Mouse (Mus musculus) embryonic facial prominence, embryonic 12.5 days (tissue): ENCODE measurements around the gene Lrrc41. TPM values are rescaled to one million over a fixed set of nuclear protein-coding genes. Genes with fewer than 3 reads are reported as not detected.

Experiments used
- ATAC-seq: fragments of 200-750 bp; cut with Nextera tagmentation; 2 replicates; pipeline ENCODE4 v1.8.0; 2017; ENCODE audit not compliant: insufficient number of reproducible peaks, insufficient read depth, low FRiP score, low TSS enrichment
- H3K27ac ChIP-seq: fragments of 300-500 bp; sonication (generic); 2 replicates; pipeline ENCODE4 v1.5.1; 2016; ENCODE audit warnings: mild to moderate bottlenecking
- H3K27me3 ChIP-seq: fragments of 300-500 bp; sonication (generic); 2 replicates; pipeline ENCODE4 v1.6.1; 2016; ENCODE audit warnings: mild to moderate bottlenecking, moderate library complexity
- H3K36me3 ChIP-seq: fragments of 300-500 bp; sonication (generic); 2 replicates; pipeline ENCODE4 v1.6.1; 2016; ENCODE audit warnings: mild to moderate bottlenecking
- H3K4me1 ChIP-seq: fragments of 300-500 bp; sonication (generic); 2 replicates; pipeline ENCODE4 v1.6.1; 2016
- H3K4me2 ChIP-seq: fragments of 300-500 bp; sonication (generic); replicated peaks from 2 replicates; pipeline ENCODE4 v1.6.1; 2016; ENCODE audit warnings: mild to moderate bottlenecking, moderate library complexity
- H3K4me3 ChIP-seq: fragments of 300-500 bp; sonication (generic); 2 replicates; pipeline ENCODE4 v1.5.1; 2016; ENCODE audit warnings: mild to moderate bottlenecking
- H3K9ac ChIP-seq: fragments of 300-500 bp; sonication (generic); 2 replicates; pipeline ENCODE4 v1.6.1; 2016; ENCODE audit warnings: mild to moderate bottlenecking, moderate library complexity
- H3K9me3 ChIP-seq: fragments of 300-500 bp; sonication (generic); 2 replicates; pipeline ENCODE4 v1.6.1; 2016; ENCODE audit warnings: mild to moderate bottlenecking, moderate library complexity
- WGBS: fragments of 180-500 bp; shearing (Covaris S2); methylation state at CpG from one replicate; pipeline ENCODE4 v1.1.7; 2016; 5-methylcytosine and 5-hydroxymethylcytosine counted together
- polyA plus RNA-seq: library from polyadenylated mRNA; unstranded; fragments of >200 nt; fragmentation: Nextera tagmentation; extraction: Ambion mirVana; gene quantifications from 2 replicates; pipeline ENCODE4 v1.2.1, GENCODE M21; 2016

Lrrc41 gene
- polyA plus RNA-seq, 1 experiment from 2014 or later: 80.8 TPM

DNA sequence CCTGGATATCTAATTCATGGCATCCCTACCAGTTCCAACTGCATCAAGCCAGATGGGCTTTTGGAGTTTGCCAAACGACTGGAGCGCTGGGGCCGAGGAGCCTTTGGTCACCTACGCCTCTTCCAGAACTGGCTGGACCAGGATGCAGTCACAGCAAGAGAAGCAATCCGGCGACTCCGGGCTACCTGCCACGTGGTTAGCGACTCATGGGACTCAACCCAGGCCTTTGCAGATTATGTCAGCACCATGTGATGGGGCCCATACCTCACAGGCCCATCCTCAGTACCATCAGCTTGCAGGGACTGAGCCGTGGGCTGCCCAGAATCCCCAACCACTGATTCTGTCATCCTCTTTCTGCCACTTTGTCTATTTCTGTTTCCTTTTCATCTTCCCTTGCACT is 21.2 kb downstream of the Lrrc41 start:
- H3K9me3 ChIP-seq: no peaks in the 10 kb centered on the region
- H3K27me3 ChIP-seq: no peaks in the 10 kb centered on the region
- ATAC-seq: no peak
- H3K36me3 ChIP-seq: peaks cover 93% of the 10 kb centered on the region
- 89% methylated on average over 10 of the region's 10 CpGs for WGBS
- H3K27ac ChIP-seq: no peak overlapping the region
- no peak overlapping the region for H3K9ac ChIP-seq
- no peaks in the 10 kb centered on the region for H3K4me1 ChIP-seq
- H3K4me3 ChIP-seq: no peak overlapping the region
- H3K4me2 ChIP-seq: no peak overlapping the region

DNA sequence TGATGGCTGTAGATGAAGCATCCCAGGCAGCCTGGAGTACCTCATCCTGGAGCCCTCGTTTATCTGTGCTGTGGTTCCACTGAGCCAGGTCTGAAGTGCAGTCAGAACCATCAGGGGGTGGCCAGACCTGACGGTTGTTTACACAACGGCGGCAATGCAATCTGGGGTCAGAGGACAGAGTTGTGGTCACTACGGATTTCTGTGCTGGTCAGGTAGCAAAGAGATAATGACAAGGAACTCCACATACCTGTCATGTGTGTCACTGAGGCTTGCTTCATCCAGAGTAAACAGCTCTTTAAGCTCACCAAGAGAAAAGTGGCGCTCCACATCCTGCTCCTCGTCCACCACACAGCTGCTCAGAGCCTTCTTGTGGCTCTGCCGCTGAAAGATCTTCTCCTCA is 22.1 kb downstream of the Lrrc41 start:
- Histone ChIP-seq H3K27me3 (no peaks in the 10 kb centered on the region), H3K27ac (no peak overlapping the region), H3K36me3 (peaks cover 90% of the 10 kb centered on the region), H3K4me1 (no peaks in the 10 kb centered on the region), H3K4me2 (no peak overlapping the region), H3K4me3 (no peak overlapping the region), H3K9me3 (no peaks in the 10 kb centered on the region), H3K9ac (no peak overlapping the region)
- ATAC-seq: no peak
- WGBS: 86% methylated on average over 8 of the region's 8 CpGs

DNA sequence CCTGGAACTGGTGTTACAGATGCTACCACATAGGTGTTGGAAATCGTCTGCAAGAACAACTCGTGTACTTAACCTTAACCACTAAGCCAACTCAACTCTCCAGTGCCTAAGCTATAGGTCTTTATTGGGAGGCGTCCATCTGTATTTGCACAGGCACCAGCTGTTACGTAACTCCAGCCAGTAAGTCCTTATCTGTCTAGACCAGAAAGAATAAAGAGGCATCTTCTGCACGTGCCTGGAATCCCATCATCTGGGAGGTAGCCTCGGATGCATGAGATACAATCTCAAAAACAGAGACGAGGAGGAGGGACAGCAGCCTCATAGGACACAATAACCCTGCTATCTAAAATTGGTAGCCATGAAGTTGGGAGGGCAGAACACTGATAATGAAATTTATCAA is 25.9 kb downstream of the Lrrc41 start:
- WGBS: 85% methylated on average over 7 of the region's 7 CpGs
- H3K4me3 ChIP-seq: no peak overlapping the region
- no peak overlapping the region for H3K9ac ChIP-seq
- H3K4me1 ChIP-seq: no peaks in the 10 kb centered on the region
- no peak overlapping the region for H3K4me2 ChIP-seq
- H3K27ac ChIP-seq: no peak overlapping the region
- peaks cover 80% of the 10 kb centered on the region for H3K36me3 ChIP-seq
- no peaks in the 10 kb centered on the region for H3K9me3 ChIP-seq
- ATAC-seq: no peak
- H3K27me3 ChIP-seq: no peaks in the 10 kb centered on the region

DNA sequence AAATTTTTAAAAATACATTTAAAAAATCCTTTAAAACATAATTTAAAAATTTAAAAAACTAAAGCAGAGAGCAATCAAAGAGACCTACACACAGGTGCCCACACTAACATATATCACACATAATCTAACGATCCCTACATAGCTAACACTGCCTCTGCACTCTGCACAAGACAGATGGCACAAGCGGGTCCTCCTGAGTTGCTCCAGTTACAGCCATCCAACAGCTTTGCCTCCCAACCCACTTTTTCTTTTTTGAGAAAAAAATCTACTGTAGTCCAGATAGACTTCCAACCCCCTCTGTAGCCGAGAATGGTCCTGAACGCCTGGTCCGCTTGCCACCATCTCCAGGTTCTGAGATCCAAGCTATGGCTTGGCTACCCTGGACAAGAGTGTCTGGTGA is 30.2 kb downstream of the Lrrc41 start:
- peaks cover 42% of the 10 kb centered on the region for H3K36me3 ChIP-seq
- H3K4me2 ChIP-seq: no peak overlapping the region
- H3K4me1 ChIP-seq: no peaks in the 10 kb centered on the region
- no peak overlapping the region for H3K4me3 ChIP-seq
- ATAC-seq: no peak
- no peak overlapping the region for H3K9ac ChIP-seq
- no peaks in the 10 kb centered on the region for H3K9me3 ChIP-seq
- WGBS: 92% methylated on average over 5 of the region's 5 CpGs
- H3K27ac ChIP-seq: no peak overlapping the region
- H3K27me3 ChIP-seq: no peaks in the 10 kb centered on the region

DNA sequence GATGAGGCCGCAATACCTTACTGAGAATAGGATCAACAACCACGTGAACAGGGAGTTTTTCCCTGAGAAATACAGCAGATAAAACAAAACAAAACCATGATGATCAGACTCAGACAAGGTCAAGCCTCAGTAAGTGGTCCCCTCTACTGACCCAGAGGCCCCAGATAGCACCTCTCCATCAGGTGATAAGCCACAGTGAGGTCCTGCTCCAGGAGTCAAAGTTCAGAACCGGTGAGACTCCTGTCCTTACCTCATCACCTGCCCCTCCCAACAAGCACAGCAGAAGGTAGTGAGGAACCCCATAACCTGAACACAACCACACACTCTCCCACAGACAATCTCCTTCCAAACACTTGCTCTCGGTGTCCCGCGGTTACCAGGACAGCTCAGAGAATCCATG is 35.6 kb downstream of the Lrrc41 start:
- Histone ChIP-seq H3K4me2 (no peak overlapping the region), H3K4me3 (no peak overlapping the region), H3K9me3 (no peaks in the 10 kb centered on the region), H3K36me3 (peaks cover 21% of the 10 kb centered on the region), H3K27ac (no peak overlapping the region), H3K27me3 (no peaks in the 10 kb centered on the region), H3K4me1 (no peaks in the 10 kb centered on the region), H3K9ac (no peak overlapping the region)
- 95% methylated on average over 6 of the region's 6 CpGs for WGBS
- ATAC-seq: no peak

DNA sequence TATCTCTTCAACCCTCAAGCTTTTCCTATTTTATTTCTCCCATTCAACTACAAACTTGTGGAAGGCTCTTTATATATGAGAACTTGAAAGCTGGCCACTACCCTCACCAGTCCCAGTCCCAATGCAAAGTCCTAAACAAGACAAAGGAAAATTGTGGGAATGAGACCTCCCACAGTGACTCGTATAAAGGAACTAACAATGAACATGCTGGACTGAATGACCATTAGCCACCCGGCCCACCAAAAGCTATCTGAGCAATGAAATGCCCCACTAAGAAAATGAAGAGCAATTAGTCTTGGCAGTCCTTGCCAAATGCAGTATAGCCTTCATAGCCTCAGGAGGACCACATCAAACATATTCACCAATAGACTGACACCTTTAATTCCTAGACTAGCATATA is 36.4 kb downstream of the Lrrc41 start:
- Histone ChIP-seq H3K4me2 (no peak overlapping the region), H3K9me3 (no peaks in the 10 kb centered on the region), H3K36me3 (peaks cover 23% of the 10 kb centered on the region), H3K4me3 (no peak overlapping the region), H3K27ac (no peak overlapping the region), H3K27me3 (no peaks in the 10 kb centered on the region), H3K4me1 (no peaks in the 10 kb centered on the region), H3K9ac (no peak overlapping the region)
- WGBS: 81% methylated on average over 2 of the region's 2 CpGs
- ATAC-seq: no peak

DNA sequence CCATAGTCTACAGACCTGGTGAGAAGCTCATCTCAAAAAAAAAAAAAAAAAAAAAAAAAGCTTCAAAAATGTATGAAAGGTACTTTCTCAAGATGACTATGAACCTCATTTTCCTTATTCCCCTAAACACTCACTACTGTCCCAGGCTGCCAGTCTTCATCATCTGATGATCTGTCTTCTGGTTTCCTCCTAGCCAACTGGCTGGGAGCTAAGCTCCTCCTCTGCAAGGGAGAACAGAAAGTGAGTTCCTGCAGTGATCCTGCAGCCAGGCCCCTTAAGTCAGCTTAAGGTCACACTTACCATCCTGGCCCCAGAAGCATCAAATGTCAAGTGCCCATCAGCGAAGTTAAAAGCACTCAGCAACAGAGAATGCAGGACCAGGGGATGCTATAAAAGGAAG is 47.7 kb downstream of the Lrrc41 start:
- ATAC-seq: no peak
- peak overlapping the region; percentile 72 for H3K9ac ChIP-seq
- no peak overlapping the region for H3K27ac ChIP-seq
- peak overlapping the region; percentile 82 for H3K4me2 ChIP-seq
- H3K36me3 ChIP-seq: peaks cover 3% of the 10 kb centered on the region; the same call in 1 of the 2 replicates
- H3K9me3 ChIP-seq: no peaks in the 10 kb centered on the region
- peak overlapping the region; percentile 69 for H3K4me3 ChIP-seq
- H3K27me3 ChIP-seq: no peaks in the 10 kb centered on the region
- H3K4me1 ChIP-seq: peaks cover 9% of the 10 kb centered on the region; the same call in 1 of the 2 replicates
- 0% methylated on average over 1 of the region's 1 CpGs for WGBS

DNA sequence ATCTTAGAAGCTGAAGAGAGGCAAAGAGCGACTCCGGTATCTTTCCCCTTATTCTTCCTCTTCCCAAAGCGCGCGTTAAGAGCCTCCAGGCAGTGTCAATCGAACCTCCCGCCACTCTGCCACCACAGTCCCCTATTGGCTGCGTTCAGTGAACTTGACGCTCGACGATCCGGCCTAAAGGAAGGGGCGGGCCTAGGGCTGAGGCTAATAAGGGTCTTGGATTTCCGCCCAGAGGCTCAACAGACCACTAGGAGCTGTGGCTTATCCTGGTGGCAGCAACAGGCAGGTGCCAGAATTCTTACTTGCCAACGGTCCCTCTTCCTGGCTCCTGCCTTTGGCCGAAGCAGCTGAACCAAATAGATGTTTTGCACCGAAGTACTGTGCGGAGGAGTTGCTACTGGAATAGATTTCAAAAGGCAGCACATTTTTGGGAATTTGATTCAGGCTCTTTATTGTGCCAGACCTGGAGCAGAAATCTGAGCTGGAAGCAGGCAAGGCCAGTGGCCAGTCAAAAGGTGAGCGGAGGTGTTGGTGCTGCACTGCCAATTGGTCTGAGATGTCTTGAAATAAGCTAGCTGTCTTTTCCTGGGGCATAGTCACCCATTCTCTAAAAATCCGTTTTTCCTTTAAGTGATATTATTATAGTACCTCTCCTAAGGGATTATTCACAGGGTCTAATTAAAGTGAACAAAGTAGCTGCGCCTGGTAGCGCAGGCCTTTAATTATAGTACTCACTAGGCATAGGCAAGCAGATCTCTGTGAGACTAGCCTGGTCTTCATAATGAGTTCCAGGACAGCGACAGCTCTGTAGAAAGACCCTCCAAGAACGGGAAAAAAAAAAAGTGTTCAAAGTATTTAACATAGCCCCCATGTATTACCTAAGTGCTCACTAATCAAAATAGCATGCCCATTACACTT is 48.8 kb downstream of the Lrrc41 start, which contains the start of the genes Rad54l and Pomgnt1:
TSS of gene Rad54l (minus strand) at position 89 of the 918 bp plus-strand sequence.
TSS of gene Pomgnt1 (plus strand) at position 239 of the 918 bp plus-strand sequence.
- Histone ChIP-seq H3K27ac (0 out of 2 replicates have a peak within 1 kb of the TSS, but pooled peaks have one; percentile 54), H3K4me3 (peak within 1 kb of the TSS; percentile 69), H3K9me3 (no peaks in the 10 kb centered on the region), H3K27me3 (no peaks in the 10 kb centered on the region), H3K4me2 (peak within 1 kb of the TSS; percentile 82), H3K36me3 (no peaks in the 10 kb centered on the region; the same call in 1 of the 2 replicates), H3K4me1 (peaks cover 9% of the 10 kb centered on the region; the same call in 1 of the 2 replicates), H3K9ac (peak within 1 kb of the TSS; percentile 72)
- ATAC-seq: peak; percentile 97
- 4% methylated on average over 24 of the region's 24 CpGs for WGBS

DNA sequence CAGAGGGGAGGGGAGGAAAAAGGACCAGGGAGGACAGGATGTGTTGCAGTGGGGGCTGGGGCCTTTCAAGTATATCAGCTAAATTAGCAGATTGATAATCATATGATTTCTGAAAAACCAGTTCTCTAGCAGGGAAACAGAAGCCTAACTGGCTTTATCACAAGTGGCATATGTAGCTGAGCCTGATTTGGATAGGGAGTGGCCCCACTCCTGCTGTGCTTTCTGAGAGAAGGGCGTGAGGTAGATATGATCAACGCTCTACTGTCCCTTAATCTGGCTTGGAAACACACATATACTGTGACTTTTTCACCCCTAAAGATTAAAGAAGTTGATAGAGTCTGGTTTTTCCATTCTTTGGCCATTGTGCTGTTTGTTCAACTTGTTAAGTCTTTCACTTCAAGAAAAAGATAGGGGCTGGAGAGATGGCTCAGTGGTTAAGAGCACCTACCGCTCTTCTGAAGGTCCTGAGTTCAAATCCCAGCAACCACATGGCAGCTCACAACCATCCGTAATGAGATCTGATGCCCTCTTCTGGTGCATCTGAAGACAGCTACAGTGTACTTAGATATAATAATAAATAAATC is 50.8 kb downstream of the Lrrc41 start:
- Histone ChIP-seq H3K4me1 (peaks cover 9% of the 10 kb centered on the region; the same call in 1 of the 2 replicates), H3K27me3 (no peaks in the 10 kb centered on the region), H3K9ac (no peak overlapping the region), H3K27ac (no peak overlapping the region), H3K4me2 (no peak overlapping the region), H3K4me3 (no peak overlapping the region), H3K9me3 (no peaks in the 10 kb centered on the region), H3K36me3 (no peaks in the 10 kb centered on the region)
- WGBS: 92% methylated on average over 4 of the region's 4 CpGs
- ATAC-seq: no peak

DNA sequence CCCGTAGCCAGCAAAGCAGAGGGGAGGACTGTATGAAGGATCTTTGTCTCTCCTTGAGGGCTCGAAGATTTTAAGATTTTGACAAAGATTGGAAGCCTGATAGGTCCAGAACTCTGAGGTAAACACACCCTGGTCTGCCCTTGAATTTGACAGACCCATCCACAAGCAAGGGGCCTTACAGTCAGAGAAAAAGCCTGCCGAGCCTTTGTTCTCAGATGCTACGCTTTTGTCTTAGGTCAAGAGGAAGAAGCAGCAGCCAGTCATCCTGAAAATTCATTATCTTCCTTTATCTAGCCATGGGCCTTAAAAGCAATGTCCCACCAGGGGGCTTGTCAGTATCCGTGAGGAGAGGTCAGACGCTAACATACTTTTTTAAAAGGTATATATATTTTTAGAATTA is 52.9 kb downstream of the Lrrc41 start:
- no peaks in the 10 kb centered on the region for H3K36me3 ChIP-seq
- no peak overlapping the region for H3K4me2 ChIP-seq

DNA sequence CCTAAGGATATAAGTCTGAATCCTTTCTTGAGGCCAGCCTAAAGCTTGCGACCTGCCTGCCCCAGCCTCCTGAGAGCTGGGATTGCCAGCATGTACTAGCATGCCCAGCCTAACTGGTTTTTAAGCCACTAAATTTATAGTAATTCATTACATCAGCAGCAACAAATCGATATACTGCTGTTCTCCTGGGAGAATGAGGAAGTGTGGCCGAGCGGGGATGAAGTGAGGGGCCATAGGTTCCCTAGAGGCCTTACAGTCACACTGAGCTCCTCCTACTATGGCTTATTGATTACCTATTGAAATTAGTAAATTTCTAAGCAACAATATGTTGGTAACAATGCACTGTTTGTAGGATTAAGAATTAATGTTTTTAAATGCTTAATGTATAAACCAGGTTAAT is 58.1 kb downstream of the Lrrc41 start:
- Histone ChIP-seq H3K9me3 (no peaks in the 10 kb centered on the region), H3K27me3 (no peaks in the 10 kb centered on the region), H3K4me2 (no peak overlapping the region), H3K27ac (no peak overlapping the region), H3K4me3 (no peak overlapping the region), H3K36me3 (no peaks in the 10 kb centered on the region), H3K4me1 (no peaks in the 10 kb centered on the region), H3K9ac (no peak overlapping the region)
- no peak for ATAC-seq
- WGBS: 73% methylated on average over 4 of the region's 4 CpGs

More for the DNA sequence above, 52.9 kb downstream of the Lrrc41 start:
- no peak for ATAC-seq
- WGBS: 77% methylated on average over 6 of the region's 6 CpGs
- H3K27me3 ChIP-seq: no peaks in the 10 kb centered on the region
- peaks cover 6% of the 10 kb centered on the region; the same call in 1 of the 2 replicates for H3K4me1 ChIP-seq
- no peak overlapping the region for H3K27ac ChIP-seq
- H3K9ac ChIP-seq: no peak overlapping the region
- H3K4me3 ChIP-seq: no peak overlapping the region
- no peaks in the 10 kb centered on the region for H3K9me3 ChIP-seq

DNA sequence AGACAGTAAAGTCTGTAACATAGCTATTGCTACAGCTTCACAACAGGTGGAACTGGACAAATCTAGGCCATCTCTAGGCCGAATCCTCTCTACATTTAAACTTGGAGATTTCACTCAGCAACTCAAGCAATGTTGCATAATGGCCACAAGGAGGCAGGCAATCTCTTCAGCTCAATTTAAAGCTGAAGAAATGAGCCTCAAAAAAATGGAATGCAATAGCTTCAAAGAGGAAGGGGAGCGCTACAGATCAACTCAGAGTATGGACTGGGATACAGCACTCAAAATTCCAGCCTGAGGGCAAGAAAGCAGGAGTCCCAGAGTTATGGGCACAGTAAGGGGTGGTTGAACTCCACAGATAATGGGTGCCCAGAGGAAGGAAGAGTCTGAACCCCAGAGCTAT is 59.9 kb downstream of the Lrrc41 start:
- H3K36me3 ChIP-seq: no peaks in the 10 kb centered on the region

More for the DNA sequence above, 59.9 kb downstream of the Lrrc41 start:
- H3K27me3 ChIP-seq: no peaks in the 10 kb centered on the region
- no peak overlapping the region for H3K27ac ChIP-seq
- H3K9me3 ChIP-seq: no peaks in the 10 kb centered on the region
- no peak overlapping the region for H3K4me3 ChIP-seq
- no peak overlapping the region for H3K9ac ChIP-seq
- H3K4me2 ChIP-seq: no peak overlapping the region
- H3K4me1 ChIP-seq: no peaks in the 10 kb centered on the region
- no peak for ATAC-seq
- WGBS: 31% methylated on average over 2 of the region's 2 CpGs
